Mouse (Mus musculus) liver, postnatal 0 days (tissue): Measurements from ENCODE around the gene Ctbp2. TPM values are rescaled to one million over a fixed set of nuclear protein-coding genes. Genes with fewer than 3 reads are reported as not detected.

Source experiments
- ATAC-seq: fragments of 200-750 bp; cut with Nextera tagmentation; 2 replicates; pipeline ENCODE4 v1.8.0; 2017; ENCODE audit warnings: mild to moderate bottlenecking, moderate library complexity
- DNase-seq: peaks from one replicate; pipeline ENCODE4 v3.0.0-alpha.2; 2016
- H3K27ac ChIP-seq: fragments of 300-500 bp; sonication (generic); 2 replicates; pipeline ENCODE4 v1.5.1; 2014; ENCODE audit warnings: antibody characterized with exemption, moderate library complexity, mild to moderate bottlenecking, low read depth
- H3K27me3 ChIP-seq: fragments of 300-500 bp; sonication (generic); 2 replicates; pipeline ENCODE4 v1.6.1; 2014; ENCODE audit warnings: low read length, control low read depth, mixed read lengths; ENCODE audit not compliant: insufficient read depth
- H3K36me3 ChIP-seq: fragments of 300-500 bp; sonication (generic); replicated peaks from 2 replicates; pipeline ENCODE4 v1.6.1; 2014; ENCODE audit warnings: mild to moderate bottlenecking, control low read depth, low read length, moderate library complexity, mixed read lengths; ENCODE audit not compliant: insufficient read depth
- H3K4me1 ChIP-seq: fragments of 300-500 bp; sonication (generic); 2 replicates; pipeline ENCODE4 v1.6.1; 2014; ENCODE audit warnings: antibody characterized with exemption, mild to moderate bottlenecking, control low read depth; ENCODE audit not compliant: insufficient read depth
- H3K4me2 ChIP-seq: fragments of 300-500 bp; sonication (generic); 2 replicates; pipeline ENCODE4 v1.6.1; 2014; ENCODE audit warnings: low read depth, mild to moderate bottlenecking, low read length, moderate library complexity, mixed read lengths
- H3K4me3 ChIP-seq: fragments of 300-500 bp; sonication (generic); 2 replicates; pipeline ENCODE4 v1.5.1; 2014; ENCODE audit warnings: low read depth, low read length
- H3K9ac ChIP-seq: fragments of 300-500 bp; sonication (generic); replicated peaks from 2 replicates; pipeline ENCODE4 v1.6.1; 2014; ENCODE audit warnings: mild to moderate bottlenecking, moderate library complexity
- H3K9me3 ChIP-seq: fragments of 300-500 bp; sonication (generic); 2 replicates; pipeline ENCODE4 v1.6.1; 2016; ENCODE audit warnings: mild to moderate bottlenecking, control low read depth, low read length, mixed read lengths
- CTCF ChIP-seq: sonication (generic); IDR thresholded peaks from 2 replicates; pipeline ENCODE4 v1.5.1; 2016; ENCODE audit warnings: antibody characterized with exemption, low read depth
- EP300 ChIP-seq: IDR thresholded peaks from 2 replicates; pipeline ENCODE4 v1.6.1; 2016; ENCODE audit warnings: antibody characterized with exemption, low read depth, mild to moderate bottlenecking
- WGBS: fragments of 180-500 bp; shearing (Covaris S2); extraction: QIAGEN DNeasy Blood & Tissue Kit; methylation state at CpG from one replicate; pipeline ENCODE4 v1.1.7; 2014; ENCODE audit not compliant: insufficient replicate concordance; 5-methylcytosine and 5-hydroxymethylcytosine counted together
- polyA plus RNA-seq: library from polyadenylated mRNA; unstranded; fragments of >200 nt; fragmentation: Nextera tagmentation; extraction: Ambion mirVana; gene quantifications from 2 replicates; pipeline ENCODE4 v1.2.1, GENCODE M21; 2015

Gene Ctbp2
- polyA plus RNA-seq, 1 experiment from 2014 or later = 6.1 TPM

GRCm38 (mm10) chr7:133027930-133028329 is 96.2 kb downstream of the Ctbp2 start:
- no peaks in the 10 kb centered on the region for H3K27me3 ChIP-seq
- 92% methylated on average over 4 of the region's 4 CpGs for WGBS
- no peak overlapping the region for H3K9ac ChIP-seq
- no peak overlapping the region for H3K4me3 ChIP-seq
- no peak overlapping the region for H3K4me2 ChIP-seq
- no peaks in the 10 kb centered on the region for H3K4me1 ChIP-seq
- ATAC-seq = no peak
- no peak for DNase-seq
- no peak overlapping the region for H3K27ac ChIP-seq
- TF ChIP-seq CTCF (no peak), EP300 (no peak)
- H3K9me3 ChIP-seq = no peaks in the 10 kb centered on the region
- H3K36me3 ChIP-seq = no peaks in the 10 kb centered on the region

- no peaks in the 10 kb centered on the region for H3K4me1 ChIP-seq
- H3K4me3 ChIP-seq = no peak overlapping the region
- H3K9me3 ChIP-seq = no peaks in the 10 kb centered on the region
- no peak for DNase-seq
- no peak for ATAC-seq
- no peak overlapping the region for H3K4me2 ChIP-seq
- TF ChIP-seq EP300 (no peak), CTCF (no peak)
- H3K27me3 ChIP-seq = no peaks in the 10 kb centered on the region
- whole genome bisulfite sequencing = 58% methylated on average over 1 of the region's 1 CpGs
- no peak overlapping the region for H3K27ac ChIP-seq
- H3K9ac ChIP-seq = no peak overlapping the region
- no peaks in the 10 kb centered on the region for H3K36me3 ChIP-seq
Measured at GRCm38 (mm10) chr7:133024694-133025093, 99.5 kb downstream of the Ctbp2 start.

- no peak overlapping the region for H3K4me3 ChIP-seq
- H3K27me3 ChIP-seq = no peaks in the 10 kb centered on the region
- H3K36me3 ChIP-seq = no peaks in the 10 kb centered on the region; the same call in 1 of the 2 replicates
- 55% methylated on average over 6 of the region's 6 CpGs for WGBS
- H3K9me3 ChIP-seq = no peaks in the 10 kb centered on the region
- no peak overlapping the region for H3K27ac ChIP-seq
- ATAC-seq = no peak
- H3K4me1 ChIP-seq = no peaks in the 10 kb centered on the region
- no peak for DNase-seq
- TF ChIP-seq EP300 (no peak), CTCF (no peak)
- no peak overlapping the region for H3K9ac ChIP-seq
- H3K4me2 ChIP-seq = no peak overlapping the region
Measured at GRCm38 (mm10) chr7:133019481-133020020, 104.6 kb downstream of the Ctbp2 start.

GRCm38 (mm10) chr7:133018961-133019360 is 105.2 kb downstream of the Ctbp2 start:
- H3K9me3 ChIP-seq = no peaks in the 10 kb centered on the region
- no peak for DNase-seq
- H3K27ac ChIP-seq = no peak overlapping the region
- H3K4me3 ChIP-seq = no peak overlapping the region
- H3K36me3 ChIP-seq = no peaks in the 10 kb centered on the region; the same call in 1 of the 2 replicates
- 84% methylated on average over 7 of the region's 7 CpGs for WGBS
- TF ChIP-seq CTCF = no peak
- no peak for TF ChIP-seq EP300
- no peaks in the 10 kb centered on the region for H3K4me1 ChIP-seq
- no peaks in the 10 kb centered on the region for H3K27me3 ChIP-seq
- no peak overlapping the region for H3K4me2 ChIP-seq
- ATAC-seq = no peak
- no peak overlapping the region for H3K9ac ChIP-seq

DNA sequence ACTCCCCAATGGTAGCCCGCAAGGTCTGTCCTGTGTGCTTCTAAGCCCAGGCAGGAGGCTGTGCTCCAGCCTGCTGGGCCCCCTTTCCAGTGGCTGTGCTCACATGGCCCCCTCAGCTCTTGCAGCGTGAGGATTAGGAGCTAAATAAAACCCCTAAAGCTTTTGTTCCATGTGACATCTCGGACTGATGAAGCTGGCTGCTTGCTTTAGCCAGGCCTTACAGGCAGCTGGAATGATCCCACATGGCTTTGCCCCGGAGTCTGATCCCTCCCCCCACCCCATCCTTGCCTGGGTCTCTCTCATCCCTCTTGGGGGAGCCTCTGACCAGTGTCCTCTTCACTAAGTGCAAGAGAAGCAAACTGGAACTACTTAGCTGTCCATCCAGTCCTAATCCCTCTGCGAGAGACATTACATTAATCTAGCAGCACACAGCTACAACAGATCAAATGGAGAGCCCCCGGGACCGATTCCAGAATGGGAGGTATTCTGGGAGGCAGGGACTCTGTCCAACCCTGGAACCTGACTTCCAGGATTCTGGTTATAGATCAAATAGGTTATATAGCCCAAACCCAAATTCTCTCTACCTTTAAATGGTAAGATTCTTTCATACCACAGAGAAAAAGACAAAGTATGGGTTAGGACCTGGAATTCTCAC is 108.6 kb downstream of the Ctbp2 start:
- no peaks in the 10 kb centered on the region for H3K9me3 ChIP-seq
- no peaks in the 10 kb centered on the region for H3K27me3 ChIP-seq
- no peak overlapping the region for H3K4me3 ChIP-seq
- H3K4me1 ChIP-seq = peaks cover 4% of the 10 kb centered on the region
- no peak overlapping the region for H3K9ac ChIP-seq
- 78% methylated on average over 7 of the region's 7 CpGs for WGBS
- H3K36me3 ChIP-seq = no peaks in the 10 kb centered on the region; the same call in 1 of the 2 replicates
- H3K4me2 ChIP-seq = no peak overlapping the region
- no peak overlapping the region for H3K27ac ChIP-seq
- DNase-seq (no peak), ATAC-seq (no peak)
- TF ChIP-seq CTCF = no peak
- no peak for TF ChIP-seq EP300

DNA sequence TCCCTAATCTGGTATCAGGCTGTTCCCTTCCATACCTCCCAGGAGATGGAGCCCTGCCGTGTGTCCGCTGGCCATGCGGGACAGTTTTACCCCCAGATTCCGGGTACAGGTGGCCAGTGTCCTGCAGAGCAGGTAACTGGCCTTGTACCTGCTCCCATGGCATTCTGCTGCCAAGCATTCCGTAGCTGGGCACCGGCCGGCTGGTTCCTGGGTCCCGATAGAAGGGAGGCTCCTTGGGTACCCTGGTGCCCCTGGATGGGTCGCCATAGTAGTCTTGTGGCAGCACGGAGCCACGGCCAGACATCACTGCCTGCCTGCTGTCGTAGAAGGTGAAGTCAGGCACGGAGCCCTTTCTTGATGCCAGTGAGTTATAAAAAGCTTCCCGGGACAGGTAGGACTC is 109.5 kb downstream of the Ctbp2 start:
- H3K27ac ChIP-seq = no peak overlapping the region
- no peak overlapping the region for H3K9ac ChIP-seq
- H3K4me1 ChIP-seq = peaks cover 4% of the 10 kb centered on the region
- ATAC-seq = no peak
- no peaks in the 10 kb centered on the region for H3K9me3 ChIP-seq
- DNase-seq = no peak
- H3K27me3 ChIP-seq = no peaks in the 10 kb centered on the region
- TF ChIP-seq CTCF (no peak), EP300 (no peak)
- H3K36me3 ChIP-seq = no peaks in the 10 kb centered on the region; the same call in 1 of the 2 replicates
- 91% methylated on average over 14 of the region's 14 CpGs for WGBS
- H3K4me2 ChIP-seq = no peak overlapping the region
- no peak overlapping the region for H3K4me3 ChIP-seq
